Mouse (Mus musculus): ENCODE data around the gene Npb.
"Not testable (repeated sequence)": the region's sequence is repeated elsewhere in the genome, so short reads cannot be mapped to it uniquely, and the experiment has no call there.

The Npb gene

DNA sequence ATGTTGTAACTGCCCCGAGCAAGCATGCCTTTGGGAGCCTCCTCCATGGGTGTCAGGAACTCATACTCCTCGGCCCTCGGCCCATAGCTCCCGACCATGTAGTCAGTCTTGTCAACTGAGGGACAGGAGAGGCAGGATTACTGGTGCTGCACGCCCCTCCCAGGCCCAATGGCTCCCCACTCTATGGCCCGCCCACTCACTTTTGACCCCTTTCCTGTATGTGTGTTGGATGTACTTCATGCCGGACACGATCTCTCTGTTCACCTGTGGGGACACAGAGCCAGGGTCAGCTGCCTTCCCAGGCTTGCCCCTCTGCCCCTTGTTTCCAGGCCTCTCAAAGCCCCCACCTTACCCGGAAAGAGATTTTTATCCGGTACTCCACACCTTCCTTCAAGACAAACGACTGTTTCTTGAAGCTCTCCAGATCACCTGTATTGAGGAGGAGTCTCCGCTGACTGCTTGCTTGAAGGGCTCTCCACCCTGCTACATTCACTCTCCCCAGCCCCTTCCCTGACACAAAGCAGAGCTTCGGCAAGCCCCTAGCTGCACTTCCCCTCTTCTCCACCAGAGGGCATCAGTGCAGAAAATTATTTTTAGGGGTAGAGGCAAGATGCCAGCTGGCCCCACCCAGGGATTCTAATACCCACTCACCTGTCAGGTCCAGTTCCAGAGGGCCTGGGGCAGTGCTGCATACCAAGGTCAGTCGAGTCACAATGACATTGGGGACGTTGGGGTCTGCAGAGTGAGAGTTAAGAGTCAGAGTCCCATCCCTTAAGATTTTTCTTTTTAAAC, 28.8 kb upstream of the Npb start:
- DNase-seq (ENCODE audit: low spot score): peak; percentile 75

DNA sequence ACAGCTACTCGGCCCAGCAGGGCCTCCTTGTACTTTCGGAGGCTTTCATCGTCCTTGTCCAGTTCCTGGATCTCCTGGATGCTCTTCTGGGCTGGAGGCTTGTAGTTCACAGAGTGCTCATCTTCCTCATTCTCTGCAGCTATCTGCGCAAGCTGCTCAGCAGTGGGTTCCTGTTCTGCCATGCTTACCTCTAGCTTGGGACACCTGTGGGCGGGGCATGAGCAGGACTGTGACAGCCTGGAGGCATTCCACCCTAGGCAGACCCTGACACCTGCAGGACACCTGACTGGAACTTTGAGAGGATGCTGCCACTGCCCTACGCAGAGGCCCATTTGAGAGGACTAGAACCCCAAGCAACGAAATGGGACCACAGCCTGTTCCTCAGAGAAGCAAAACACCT, 28.1 kb upstream of the Npb start:
- DNase-seq (ENCODE audit: low spot score): peak; percentile 55

DNA sequence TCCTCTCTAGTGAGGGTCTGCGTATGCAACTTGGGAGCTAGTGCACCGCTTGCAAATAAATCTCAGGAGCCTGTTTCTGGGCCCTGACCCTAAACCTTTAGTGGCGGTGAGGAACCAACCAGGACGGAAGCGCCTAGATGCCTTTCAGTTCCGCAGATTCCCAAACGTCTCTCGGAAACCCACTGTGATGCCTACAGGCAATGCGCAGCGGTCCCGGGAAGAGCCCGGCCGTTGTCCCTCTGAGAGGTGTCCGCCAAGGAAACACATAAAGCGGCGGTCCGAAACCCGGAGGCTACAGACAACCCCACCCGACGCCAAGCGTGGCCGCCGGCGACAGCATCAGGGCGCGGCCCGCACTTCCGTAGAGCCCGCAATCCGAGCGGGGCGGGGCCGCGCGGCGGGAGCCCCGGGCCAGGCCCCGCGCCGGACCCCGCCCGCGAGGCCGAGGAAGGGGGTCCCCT, 27.4 kb upstream of the Npb start:
- DNase-seq (ENCODE audit: low spot score): peak; percentile 51

DNA sequence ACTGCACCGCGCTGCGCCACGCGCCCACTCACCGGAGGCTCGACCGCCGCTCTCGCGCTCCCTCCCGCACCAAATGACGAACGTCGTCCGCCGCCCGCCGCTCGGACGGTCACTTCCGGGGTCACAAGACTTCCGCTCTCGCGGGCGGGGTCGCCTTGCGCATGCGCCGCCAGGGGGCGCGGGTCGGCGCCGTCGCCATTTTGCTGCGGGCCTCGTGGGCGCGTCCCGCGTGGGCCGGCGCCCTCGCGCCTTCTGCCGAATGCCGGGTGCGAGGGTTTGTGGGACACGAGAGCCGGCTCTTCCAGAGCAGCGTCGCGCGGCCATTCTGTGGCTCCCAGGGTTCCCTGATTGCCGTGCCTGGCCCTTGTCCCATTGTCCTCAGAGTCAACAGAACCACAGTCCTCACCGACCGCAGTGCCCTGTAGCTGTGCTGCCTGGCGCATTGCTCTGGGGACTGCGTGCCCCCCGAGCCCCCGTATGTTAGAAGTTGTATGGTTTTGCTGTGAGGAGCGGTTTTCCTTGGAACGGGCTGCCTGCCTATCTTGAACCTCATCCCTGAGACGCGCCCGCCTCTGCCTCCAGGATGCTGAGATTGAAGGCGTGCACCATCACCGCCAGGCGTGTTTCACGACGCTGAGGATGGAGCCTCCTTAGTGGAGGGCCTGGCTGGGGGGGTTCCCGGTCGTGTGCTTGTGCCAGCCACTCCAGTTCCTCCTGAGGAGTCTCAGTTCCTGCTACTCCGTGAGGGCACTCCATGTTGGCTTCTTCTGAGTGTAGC, 26.6 kb upstream of the Npb start, which contains the start of gene Arhgdia:
TSS of gene Arhgdia (minus strand) at position 135 of the 778 bp plus-strand sequence.
- peak; percentile 89 for DNase-seq (ENCODE audit: low spot score)

DNA sequence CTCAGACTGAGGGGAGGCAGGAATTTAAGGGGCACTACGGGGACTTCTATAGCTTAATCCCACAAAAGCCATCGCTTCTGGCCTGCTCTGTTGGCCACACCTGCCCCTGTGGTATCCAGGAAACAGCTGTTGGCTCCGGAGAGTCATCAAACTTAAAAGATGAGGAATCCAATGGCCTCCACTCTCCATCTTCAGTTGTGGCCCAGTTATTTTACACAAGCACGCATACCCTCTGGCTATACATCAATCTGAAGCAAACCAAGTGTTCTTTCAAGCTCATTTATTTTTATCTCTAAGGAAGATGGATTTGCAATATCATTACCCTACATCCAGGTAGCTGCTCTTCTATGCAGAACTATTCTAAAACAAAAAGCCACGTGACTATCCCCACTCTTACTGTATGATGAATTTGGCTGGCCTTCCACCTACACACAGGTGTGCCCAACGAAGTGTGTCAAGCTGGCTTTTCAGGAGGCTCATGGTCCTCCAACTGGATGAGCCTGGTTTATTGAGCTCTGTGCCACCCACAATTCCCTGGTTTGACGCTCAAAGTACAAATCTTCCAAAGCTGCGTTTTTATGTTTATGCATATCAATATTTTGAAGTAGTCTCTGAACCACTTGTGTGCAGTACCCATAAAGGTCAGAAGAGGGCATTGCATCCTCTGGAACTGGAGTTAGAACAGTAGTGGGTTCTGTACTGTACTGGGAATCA, 25.9 kb upstream of the Npb start:
- DNase-seq (ENCODE audit: low spot score): no peak

DNA sequence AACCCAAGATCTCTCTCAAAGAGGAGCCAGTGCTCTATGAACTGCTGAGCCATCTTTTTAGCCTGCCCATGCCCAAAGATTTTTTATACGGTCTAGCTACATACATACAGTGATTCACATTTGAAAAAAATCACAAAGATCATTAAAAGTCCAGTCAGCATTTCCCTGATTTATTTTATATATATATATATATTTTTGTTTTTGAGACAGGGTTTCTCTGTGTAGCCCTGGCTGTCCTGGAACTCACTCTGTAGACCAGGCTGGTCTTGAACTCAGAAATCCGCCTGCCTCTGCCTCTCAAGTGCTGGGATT, 25.3 kb upstream of the Npb start:
- not testable (repeated sequence) for DNase-seq (ENCODE audit: low spot score)

DNA sequence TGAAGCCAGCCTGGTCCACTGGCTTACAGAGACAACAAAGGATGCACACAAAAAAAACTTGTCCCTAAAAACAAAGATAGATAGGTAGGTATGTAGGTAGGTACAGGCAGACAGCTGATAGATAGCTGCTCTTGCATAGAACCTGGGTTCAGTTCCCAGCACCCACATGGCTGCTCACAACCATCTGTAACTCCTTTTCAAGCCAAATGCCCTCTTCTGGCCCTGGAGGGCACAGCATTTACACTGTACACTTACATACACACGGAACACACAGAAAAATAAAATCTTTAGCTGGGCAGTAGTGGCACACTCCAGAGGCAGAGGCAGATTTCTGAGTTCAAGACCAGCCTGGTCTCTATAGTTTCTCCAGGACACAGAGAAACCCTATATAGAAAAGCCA, 24.3 kb upstream of the Npb start:
- no peak for DNase-seq (ENCODE audit: low spot score)

DNA sequence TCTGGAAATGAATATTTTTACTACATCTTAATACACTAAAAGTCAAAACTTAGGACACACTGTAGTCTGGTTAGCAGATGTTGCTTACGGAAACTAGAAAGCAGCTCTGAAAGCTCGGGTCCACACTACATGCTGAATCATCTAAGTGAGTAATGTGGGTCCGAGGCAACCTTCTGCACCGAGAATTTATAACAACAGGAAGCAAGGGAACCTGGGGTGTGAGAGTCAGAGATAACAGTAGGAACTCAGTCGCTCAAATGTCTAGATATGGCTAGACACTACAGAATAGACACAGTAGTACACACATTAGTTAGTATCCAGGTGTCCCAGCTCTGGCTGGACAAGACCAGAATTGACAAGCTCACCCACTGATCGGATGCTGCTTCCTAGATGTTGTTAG, 19.7 kb upstream of the Npb start:
- DNase-seq (ENCODE audit: low spot score): no peak

DNA sequence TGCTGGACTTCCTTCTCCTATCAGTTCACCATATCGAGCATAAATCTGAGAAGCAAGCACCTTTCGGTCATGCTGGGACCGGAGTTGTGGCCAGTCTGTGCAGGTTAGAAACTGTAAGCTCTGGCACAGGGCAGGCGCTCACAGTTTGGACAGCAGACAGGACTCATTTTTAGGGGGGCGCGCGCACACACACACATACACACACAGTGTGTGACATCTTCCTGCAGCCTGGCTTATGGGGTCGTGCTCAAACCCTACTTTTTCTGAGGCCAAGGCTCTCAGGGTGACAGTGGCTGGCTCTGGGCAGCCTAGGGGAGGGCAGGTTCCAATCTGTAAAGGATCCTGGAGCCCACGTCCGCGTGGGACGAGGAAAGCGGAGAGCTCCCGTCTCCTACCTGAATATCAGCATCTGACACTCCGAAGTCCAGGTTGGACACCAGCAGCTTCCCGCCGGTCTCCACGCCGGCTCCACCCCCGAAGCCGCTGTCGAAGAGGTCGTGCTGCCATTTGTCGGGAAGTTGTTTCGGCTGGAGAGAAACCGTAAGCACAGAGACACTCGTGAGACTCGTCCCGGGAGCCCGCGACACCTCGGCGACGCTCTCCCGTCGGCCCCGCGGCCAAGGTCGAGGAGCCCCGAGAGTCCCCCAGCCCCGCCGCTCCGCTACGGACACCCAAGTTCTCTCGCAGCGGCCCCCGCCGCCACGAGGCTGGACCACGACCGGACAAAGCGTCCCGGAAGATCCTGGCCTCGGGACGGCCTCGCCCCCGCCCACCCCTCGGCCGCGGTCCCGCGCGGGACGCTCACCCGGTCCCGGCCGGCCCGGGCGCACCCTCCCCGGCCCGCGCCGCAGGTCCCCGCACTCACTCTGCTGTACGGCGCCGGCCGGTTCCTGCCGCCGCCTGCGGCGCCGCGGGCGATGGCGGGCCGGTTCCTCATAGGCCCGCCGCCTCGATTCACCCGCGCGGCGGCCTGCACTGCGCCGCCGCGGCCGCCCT, 10.7 kb upstream of the Npb start:
- DNase-seq (ENCODE audit: low spot score): no peak

DNA sequence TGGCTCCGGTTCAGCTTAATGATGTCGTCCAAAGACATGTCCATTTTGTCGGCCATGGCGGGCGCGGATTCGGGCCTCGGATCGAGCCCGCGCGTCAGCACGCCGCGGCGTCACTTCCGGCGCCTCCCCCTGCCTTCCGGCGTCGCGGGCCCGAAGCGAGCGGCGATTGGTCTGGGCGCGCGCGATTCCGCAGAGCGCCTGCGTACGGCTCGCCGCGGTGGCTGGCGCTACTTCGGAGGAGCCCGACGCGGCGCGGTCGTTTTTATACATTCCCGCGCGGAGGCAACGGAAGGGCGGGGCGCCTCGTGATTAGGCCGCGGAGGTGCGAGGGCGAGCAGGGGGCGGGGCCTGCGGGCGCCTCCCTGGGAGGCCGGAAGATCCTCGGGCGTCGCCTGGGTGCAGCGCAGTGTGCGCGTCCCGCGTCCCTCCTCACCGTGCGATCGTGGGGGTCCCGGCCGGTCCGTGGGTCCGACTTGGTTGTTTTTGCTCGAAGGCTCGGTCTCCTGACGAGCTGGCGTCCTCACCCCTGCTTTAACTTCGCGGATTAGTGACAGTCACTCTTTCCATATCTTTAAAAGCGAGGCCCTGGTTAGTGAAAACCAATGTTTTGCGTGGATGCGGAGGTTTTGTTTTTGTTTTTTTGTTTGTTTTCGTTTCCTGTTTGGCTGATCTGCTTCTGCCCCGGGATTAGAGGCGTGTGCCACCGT, 9.8 kb upstream of the Npb start, which contains the start of the genes Alyref and Anapc11:
TSS of gene Alyref (minus strand) at position 83 of the 707 bp plus-strand sequence.
TSS of gene Anapc11 (plus strand) at position 139 of the 707 bp plus-strand sequence.
- peak; percentile 94 for DNase-seq (ENCODE audit: low spot score)

DNA sequence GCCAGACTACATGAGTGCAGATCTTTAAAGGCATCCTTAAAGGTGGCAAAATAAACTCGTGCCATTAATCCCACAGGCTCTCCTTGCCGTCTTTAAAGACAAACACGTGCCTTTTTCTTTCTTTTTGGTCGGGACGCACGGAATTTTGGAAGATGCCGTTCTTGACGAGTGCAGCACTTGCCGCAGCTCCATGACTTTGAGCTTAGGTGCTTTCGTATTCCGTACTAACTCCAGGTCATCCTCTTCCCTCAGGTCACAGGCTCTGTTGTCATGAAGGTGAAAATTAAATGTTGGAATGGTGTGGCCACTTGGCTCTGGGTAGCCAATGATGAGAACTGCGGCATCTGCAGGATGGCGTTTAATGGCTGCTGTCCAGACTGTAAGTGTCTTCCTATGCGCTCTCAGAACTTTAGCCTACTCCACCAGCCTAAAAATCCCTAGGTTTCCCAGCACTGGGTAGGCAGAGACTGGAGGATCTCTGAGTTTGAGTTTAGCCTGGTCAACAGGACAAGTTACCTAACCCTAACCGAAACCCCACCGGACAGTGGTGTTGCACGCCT, 9.2 kb upstream of the Npb start:
- DNase-seq (ENCODE audit: low spot score): no peak

DNA sequence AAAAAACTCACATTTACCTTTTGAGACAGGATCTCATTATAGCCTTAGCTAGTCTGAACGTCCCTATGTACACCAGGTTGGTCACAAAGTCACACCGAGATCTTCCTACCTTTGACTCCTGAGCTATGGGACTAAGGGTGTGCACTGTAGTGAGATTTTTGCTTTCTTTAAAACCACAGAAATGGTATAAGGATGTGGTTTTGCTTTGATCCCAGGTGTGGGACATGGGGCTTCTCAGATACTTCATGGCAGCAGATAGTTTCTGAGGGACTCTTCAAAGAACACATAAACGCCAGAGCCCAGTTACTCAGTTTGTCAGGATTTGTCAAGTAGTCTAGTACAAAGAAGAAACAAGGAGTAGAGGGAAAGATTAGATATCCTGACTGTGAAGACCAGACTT, 7.6 kb upstream of the Npb start:
- DNase-seq (ENCODE audit: low spot score): no peak

DNA sequence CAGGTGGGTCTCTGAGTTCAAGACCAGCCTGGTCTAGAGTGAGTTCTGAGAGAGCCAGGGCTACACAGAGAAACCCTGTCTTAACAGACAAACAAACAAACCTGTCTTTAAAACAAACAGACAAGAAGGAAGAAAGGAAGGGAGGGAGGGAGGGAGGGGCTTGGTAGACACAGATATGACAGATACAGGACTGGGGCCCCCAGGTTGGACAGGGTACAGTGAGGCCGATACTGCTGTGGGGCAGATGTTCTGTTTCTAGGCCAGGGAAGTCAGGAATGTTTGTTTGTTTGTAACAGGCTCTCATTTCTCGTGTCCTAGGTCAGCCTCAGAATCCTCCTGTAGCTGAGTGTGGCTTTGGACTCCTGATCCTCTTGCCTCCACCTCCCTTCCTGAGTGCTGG, 4.7 kb upstream of the Npb start:
- DNase-seq (ENCODE audit: low spot score): no peak

DNA sequence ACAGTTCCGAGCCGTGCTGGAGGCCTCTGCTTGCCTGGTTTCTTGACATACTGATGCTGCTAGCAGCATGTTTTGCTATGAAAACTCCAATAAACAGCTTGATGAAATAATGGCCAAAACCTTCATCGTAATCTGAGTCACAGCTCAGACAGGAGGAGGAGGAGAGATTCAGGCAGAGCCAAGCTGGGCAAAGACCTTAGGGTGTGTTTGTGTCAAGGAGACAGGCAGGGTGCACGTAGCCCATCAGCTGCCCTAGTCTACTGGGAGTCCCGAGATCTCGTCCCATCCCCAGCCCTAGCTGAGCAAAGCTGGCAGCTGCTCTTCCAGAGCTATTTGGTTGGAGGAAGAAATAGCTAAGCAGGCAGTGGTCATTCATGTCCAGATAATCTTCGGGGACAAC, 2.6 kb upstream of the Npb start:
- DNase-seq (ENCODE audit: low spot score): no peak

DNA sequence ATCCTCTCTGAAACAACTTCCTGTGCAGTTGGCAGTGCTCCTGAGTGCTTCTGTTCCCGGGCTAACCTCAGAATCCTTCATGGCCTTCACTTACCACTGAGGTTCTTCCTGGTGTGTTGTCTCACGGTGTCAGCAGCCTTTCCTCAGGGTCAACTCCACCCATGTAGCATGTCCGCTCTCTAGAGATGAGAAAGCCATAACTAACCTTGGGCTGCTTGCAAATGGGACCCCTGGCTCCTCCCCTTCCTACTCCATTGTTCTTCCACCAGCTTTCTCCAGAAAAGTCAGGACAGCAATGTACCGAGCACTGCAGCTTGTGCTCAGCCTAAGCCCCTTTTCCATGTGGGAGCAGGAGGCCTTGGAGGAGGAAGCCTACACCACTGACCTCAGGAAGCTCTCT, 1.5 kb upstream of the Npb start:
- no peak for DNase-seq (ENCODE audit: low spot score)

DNA sequence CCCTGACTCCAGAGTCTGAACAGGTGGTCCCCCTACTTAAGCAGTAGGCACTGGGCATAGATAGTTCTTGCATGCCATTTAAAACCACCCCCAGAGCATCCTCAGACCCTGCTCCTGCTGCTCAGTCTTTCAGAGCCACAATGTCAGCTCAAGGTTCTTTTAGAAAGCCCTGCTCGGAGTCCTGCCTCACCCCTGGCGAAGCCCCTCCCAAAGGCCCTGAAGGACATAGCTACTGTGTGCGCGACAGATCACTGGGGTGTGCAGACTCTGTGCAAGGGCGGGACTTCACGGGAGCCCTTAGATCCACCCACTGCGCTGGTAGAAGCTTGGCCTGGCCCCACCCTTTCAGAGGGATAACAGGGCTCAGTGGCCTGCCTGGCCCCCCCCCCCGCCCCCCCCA, 973 bp downstream of the Npb start:
- DNase-seq (ENCODE audit: low spot score): no peak

DNA sequence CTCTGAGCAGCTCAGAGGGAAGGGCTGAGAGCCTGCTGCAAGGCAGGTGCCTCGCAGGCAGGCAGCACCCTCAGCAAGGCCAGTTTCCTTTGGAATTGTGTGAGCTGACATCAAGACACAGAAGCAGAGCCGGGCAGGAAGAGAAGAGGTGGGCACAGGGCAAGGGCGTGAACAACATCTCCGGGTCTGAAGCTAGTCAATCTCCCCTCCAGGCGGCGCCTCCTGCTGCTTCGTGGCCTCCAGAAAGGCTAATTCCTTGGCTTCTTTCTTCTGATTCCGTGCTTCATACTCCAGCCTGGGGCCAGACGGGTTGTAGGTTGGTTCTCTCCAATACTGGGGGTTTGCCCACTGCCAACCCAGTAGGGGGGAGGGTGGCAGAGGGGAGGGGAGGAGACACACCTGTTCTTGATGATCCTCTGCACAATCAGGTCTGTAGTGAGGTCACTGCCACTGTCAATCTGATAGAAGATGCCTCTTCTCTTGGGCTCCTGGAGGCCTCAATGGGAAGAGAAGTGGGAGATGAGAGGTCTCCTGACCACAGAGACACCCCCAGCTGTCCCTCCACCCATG, 2.3 kb downstream of the Npb start:
- no peak for DNase-seq (ENCODE audit: low spot score)

DNA sequence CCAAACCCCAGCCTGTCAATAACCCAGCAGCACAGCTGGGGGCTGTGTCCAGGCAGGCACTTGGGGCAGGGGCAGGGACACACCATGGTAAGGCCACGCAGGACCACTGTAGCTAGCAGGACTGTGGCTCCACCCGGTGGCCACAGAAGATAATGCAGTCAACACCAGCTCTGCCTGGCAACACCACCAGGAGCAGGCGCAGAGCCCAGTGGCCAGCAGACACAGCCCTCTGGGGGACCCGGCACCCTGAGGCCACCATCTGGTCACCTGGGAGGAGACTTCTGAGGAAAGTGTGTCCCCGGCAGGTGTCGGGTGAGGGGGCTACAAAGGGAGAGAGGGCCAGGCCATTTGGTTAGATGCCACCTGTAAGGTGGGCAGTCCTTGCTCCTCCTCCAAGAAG, 4.5 kb downstream of the Npb start:
- DNase-seq (ENCODE audit: low spot score): peak; percentile 68

DNA sequence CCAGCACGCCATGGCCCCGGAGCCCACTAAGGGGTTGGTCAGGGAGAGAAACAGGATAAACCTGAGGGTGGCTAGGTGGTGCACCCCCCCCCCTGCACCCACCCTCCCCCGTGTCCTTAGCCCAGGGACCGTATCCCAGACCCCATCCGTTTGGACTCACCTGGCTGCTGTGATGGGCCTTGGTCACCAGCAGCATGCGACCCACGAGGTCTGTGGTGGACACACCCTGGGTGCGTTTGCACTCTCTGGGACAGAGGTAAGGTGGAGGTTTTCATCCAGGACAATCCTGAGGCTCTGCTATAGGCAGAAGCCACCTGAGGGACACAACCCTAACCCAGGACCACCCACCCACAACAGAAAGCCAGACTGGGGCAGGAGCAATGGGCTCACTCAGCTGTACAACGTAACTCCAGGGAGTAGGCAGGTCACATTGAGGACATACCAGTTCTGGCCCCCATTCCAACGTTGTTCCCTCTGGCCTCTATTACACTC, 5.2 kb downstream of the Npb start:
- no peak for DNase-seq (ENCODE audit: low spot score)

DNA sequence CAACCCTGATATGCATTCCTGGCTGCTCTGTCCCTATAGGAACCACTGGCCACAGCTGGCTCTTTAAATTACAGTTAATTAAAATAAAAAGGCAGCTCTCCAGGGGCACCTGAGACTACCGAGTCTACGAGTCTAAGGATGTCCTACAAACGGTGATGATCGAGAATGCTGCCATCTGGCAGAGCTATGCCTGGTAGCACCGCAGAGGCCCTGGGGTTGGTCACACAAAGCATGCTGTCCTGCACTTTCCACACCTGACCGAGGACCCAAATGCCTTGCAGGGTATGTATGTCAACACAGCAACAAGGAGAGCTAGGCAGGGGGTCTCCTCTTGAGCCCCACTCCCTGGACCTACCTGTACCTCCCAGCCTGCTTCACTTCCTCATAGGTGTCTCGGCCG, 5.7 kb downstream of the Npb start:
- no peak for DNase-seq (ENCODE audit: low spot score)
